Mouse (Mus musculus): ENCODE data around the gene Prkcd.

GRCm38 (mm10) chr14:30566317-30566716, 59.7 kb downstream of the Prkcd start:
- TF ChIP-seq CTCF (IDR thresholded peaks at IDR 0.05; ENCODE audit: low read depth) (no peak), EP300 (optimal IDR thresholded peaks at IDR 0.05) (no peak)
